Mouse (Mus musculus): Measurements from ENCODE around the gene Klhl26. TPM values are rescaled to one million over a fixed set of nuclear protein-coding genes. Genes with fewer than 3 reads are reported as not detected.

Gene Klhl26
- polyA plus RNA-seq (2012; rRNA removed): 20.2 and 29.7 TPM in 2 replicates

GRCm38 (mm10) chr8:70476333-70477268 is at the start of gene Klhl26:
Gene Klhl26 (minus strand): TSS chr8:70476968.
- TF ChIP-seq CTCF (conservative IDR thresholded peaks at IDR 0.05; ENCODE audit: insufficient read depth, insufficient read length, low read depth, low read length): no peak
- no peak for TF ChIP-seq POLR2A (IDR thresholded peaks at IDR 0.05; ENCODE audit: low read depth, low read length)
- Histone ChIP-seq H3K27ac (ENCODE audit: insufficient read depth, low read depth, low read length) (no peak within 1 kb of the TSS), H3K4me3 (ENCODE audit: insufficient read depth, low read depth, low read length) (peak within 1 kb of the TSS; percentile 85), H3K36me3 (ENCODE audit: control insufficient read depth, insufficient read depth, low read length) (no peaks in the 10 kb centered on the region), H3K4me1 (ENCODE audit: control insufficient read depth, insufficient read depth, low read length) (no peaks in the 10 kb centered on the region), H3K27me3 (replicated peaks; ENCODE audit: control insufficient read depth, insufficient read depth, low read length) (no peaks in the 10 kb centered on the region)
- DNase-seq: peak; percentile 98
- WGBS: under 1% methylated on average over 53 of the region's 53 CpGs

- under 1% methylated on average over 51 of the region's 51 CpGs for WGBS
- DNase-seq: peak; percentile 98
- Histone ChIP-seq H3K36me3 (ENCODE audit: control insufficient read depth, insufficient read depth, low read length) (no peaks in the 10 kb centered on the region), H3K27me3 (replicated peaks; ENCODE audit: control insufficient read depth, insufficient read depth, low read length) (no peaks in the 10 kb centered on the region), H3K27ac (ENCODE audit: insufficient read depth, low read depth, low read length) (peak overlapping the region; percentile 77), H3K4me3 (ENCODE audit: insufficient read depth, low read depth, low read length) (peak overlapping the region; percentile 69), H3K4me1 (ENCODE audit: control insufficient read depth, insufficient read depth, low read length) (peaks cover 4% of the 10 kb centered on the region; the same call in 1 of the 2 replicates)
- TF ChIP-seq POLR2A (IDR thresholded peaks at IDR 0.05; ENCODE audit: low read depth, low read length) (peak; percentile 44), CTCF (conservative IDR thresholded peaks at IDR 0.05; ENCODE audit: insufficient read depth, insufficient read length, low read depth, low read length) (peak; percentile 59)
Measured at GRCm38 (mm10) chr8:70522592-70523403, 46.0 kb upstream of the Klhl26 start.

- 64% methylated on average over 2 of the region's 2 CpGs for WGBS
- no peak overlapping the region for H3K4me3 ChIP-seq (ENCODE audit: insufficient read depth, low read depth, low read length)
- H3K27me3 ChIP-seq (replicated peaks; ENCODE audit: control insufficient read depth, insufficient read depth, low read length): no peaks in the 10 kb centered on the region
- no peaks in the 10 kb centered on the region; the same call in 1 of the 2 replicates for H3K4me1 ChIP-seq (ENCODE audit: control insufficient read depth, insufficient read depth, low read length)
- TF ChIP-seq CTCF (conservative IDR thresholded peaks at IDR 0.05; ENCODE audit: insufficient read depth, insufficient read length, low read depth, low read length) (no peak), POLR2A (IDR thresholded peaks at IDR 0.05; ENCODE audit: low read depth, low read length) (no peak)
- H3K36me3 ChIP-seq (ENCODE audit: control insufficient read depth, insufficient read depth, low read length): no peaks in the 10 kb centered on the region
- no peak overlapping the region for H3K27ac ChIP-seq (ENCODE audit: insufficient read depth, low read depth, low read length)
- no peak for DNase-seq
Measured at GRCm38 (mm10) chr8:70519606-70520005, 42.8 kb upstream of the Klhl26 start.

GRCm38 (mm10) chr8:70519043-70519442 is 42.3 kb upstream of the Klhl26 start:
- H3K4me3 ChIP-seq (ENCODE audit: insufficient read depth, low read depth, low read length): no peak overlapping the region
- TF ChIP-seq CTCF (conservative IDR thresholded peaks at IDR 0.05; ENCODE audit: insufficient read depth, insufficient read length, low read depth, low read length): no peak
- TF ChIP-seq POLR2A (IDR thresholded peaks at IDR 0.05; ENCODE audit: low read depth, low read length): no peak
- H3K27ac ChIP-seq (ENCODE audit: insufficient read depth, low read depth, low read length): no peak overlapping the region
- no peak for DNase-seq
- no peaks in the 10 kb centered on the region; the same call in 1 of the 2 replicates for H3K4me1 ChIP-seq (ENCODE audit: control insufficient read depth, insufficient read depth, low read length)
- no peaks in the 10 kb centered on the region for H3K36me3 ChIP-seq (ENCODE audit: control insufficient read depth, insufficient read depth, low read length)
- WGBS: 90% methylated on average over 6 of the region's 6 CpGs
- no peaks in the 10 kb centered on the region for H3K27me3 ChIP-seq (replicated peaks; ENCODE audit: control insufficient read depth, insufficient read depth, low read length)

- no peak for DNase-seq
- H3K27me3 ChIP-seq (replicated peaks; ENCODE audit: control insufficient read depth, insufficient read depth, low read length): no peaks in the 10 kb centered on the region
- no peaks in the 10 kb centered on the region for H3K36me3 ChIP-seq (ENCODE audit: control insufficient read depth, insufficient read depth, low read length)
- TF ChIP-seq POLR2A (IDR thresholded peaks at IDR 0.05; ENCODE audit: low read depth, low read length) (no peak), CTCF (conservative IDR thresholded peaks at IDR 0.05; ENCODE audit: insufficient read depth, insufficient read length, low read depth, low read length) (no peak)
- no peak overlapping the region for H3K4me3 ChIP-seq (ENCODE audit: insufficient read depth, low read depth, low read length)
- no peak overlapping the region for H3K27ac ChIP-seq (ENCODE audit: insufficient read depth, low read depth, low read length)
- H3K4me1 ChIP-seq (ENCODE audit: control insufficient read depth, insufficient read depth, low read length): peaks cover 4% of the 10 kb centered on the region; the same call in 1 of the 2 replicates
- WGBS: 64% methylated on average over 10 of the region's 10 CpGs
Measured at GRCm38 (mm10) chr8:70517940-70518643, 41.3 kb upstream of the Klhl26 start.

- no peaks in the 10 kb centered on the region for H3K27me3 ChIP-seq (replicated peaks; ENCODE audit: control insufficient read depth, insufficient read depth, low read length)
- no peaks in the 10 kb centered on the region for H3K36me3 ChIP-seq (ENCODE audit: control insufficient read depth, insufficient read depth, low read length)
- no peak for DNase-seq
- WGBS: 23% methylated on average over 2 of the region's 2 CpGs
- peaks cover 12% of the 10 kb centered on the region for H3K4me1 ChIP-seq (ENCODE audit: control insufficient read depth, insufficient read depth, low read length)
- TF ChIP-seq POLR2A (IDR thresholded peaks at IDR 0.05; ENCODE audit: low read depth, low read length) (no peak), CTCF (conservative IDR thresholded peaks at IDR 0.05; ENCODE audit: insufficient read depth, insufficient read length, low read depth, low read length) (no peak)
- H3K27ac ChIP-seq (ENCODE audit: insufficient read depth, low read depth, low read length): no peak overlapping the region
- H3K4me3 ChIP-seq (ENCODE audit: insufficient read depth, low read depth, low read length): no peak overlapping the region
Measured at GRCm38 (mm10) chr8:70513441-70513840, 36.7 kb upstream of the Klhl26 start.
